Mouse (Mus musculus): Measurements from ENCODE around the gene Prdx2. TPM values are rescaled to one million over a fixed set of nuclear protein-coding genes. Genes with fewer than 3 reads are reported as not detected.

The Prdx2 gene
- polyA plus RNA-seq, 1 experiment: 1,113 TPM

DNA sequence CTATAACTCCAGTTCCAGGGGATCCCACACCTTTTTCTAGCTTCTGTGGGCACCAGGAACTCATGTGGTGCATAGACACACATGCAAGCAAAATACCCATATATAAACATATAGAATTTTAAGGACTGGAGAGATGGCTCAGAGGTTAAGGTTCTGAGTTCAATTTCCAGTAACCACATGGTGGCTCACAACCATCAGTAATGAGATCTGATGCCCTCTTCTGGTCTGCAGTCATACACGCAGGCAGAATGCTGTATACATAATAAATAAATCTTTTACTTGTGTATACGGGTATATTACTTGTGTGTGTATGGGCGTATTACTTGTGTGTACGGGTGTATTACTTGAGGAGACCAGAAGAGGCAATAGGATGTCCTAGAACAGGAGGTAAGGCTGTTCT is 5.4 kb upstream of the Prdx2 start:
- Histone ChIP-seq H3K27ac (ENCODE audit: control insufficient read depth, insufficient read depth, low read depth, low read length, poor library complexity) (no peak overlapping the region), H3K4me3 (replicated peaks; ENCODE audit: control insufficient read depth, low read depth, low read length) (no peak overlapping the region), H3K4me1 (ENCODE audit: control insufficient read depth, insufficient read depth, low read length) (peaks cover 10% of the 10 kb centered on the region)
- WGBS: 72% methylated on average over 4 of the region's 4 CpGs
- no peak for TF ChIP-seq CTCF (IDR thresholded peaks at IDR 0.05; ENCODE audit: control insufficient read depth, insufficient read depth, low read length)
- TF ChIP-seq POLR2A (IDR thresholded peaks at IDR 0.05; ENCODE audit: borderline replicate concordance, control insufficient read depth, low read depth, low read length): no peak

GRCm38 (mm10) chr8:84965731-84966291 is 3.6 kb upstream of the Prdx2 start:
- WGBS: under 1% methylated on average over 41 of the region's 41 CpGs
- TF ChIP-seq CTCF (IDR thresholded peaks at IDR 0.05; ENCODE audit: control insufficient read depth, insufficient read depth, low read length) (no peak), POLR2A (IDR thresholded peaks at IDR 0.05; ENCODE audit: borderline replicate concordance, control insufficient read depth, low read depth, low read length) (peak; percentile 39; the same call in 1 of the 2 replicates)
- peaks cover 12% of the 10 kb centered on the region for H3K4me1 ChIP-seq (ENCODE audit: control insufficient read depth, insufficient read depth, low read length)
- H3K27ac ChIP-seq (ENCODE audit: control insufficient read depth, insufficient read depth, low read depth, low read length, poor library complexity): peak overlapping the region; percentile 67
- H3K4me3 ChIP-seq (replicated peaks; ENCODE audit: control insufficient read depth, low read depth, low read length): peak overlapping the region; percentile 87

DNA sequence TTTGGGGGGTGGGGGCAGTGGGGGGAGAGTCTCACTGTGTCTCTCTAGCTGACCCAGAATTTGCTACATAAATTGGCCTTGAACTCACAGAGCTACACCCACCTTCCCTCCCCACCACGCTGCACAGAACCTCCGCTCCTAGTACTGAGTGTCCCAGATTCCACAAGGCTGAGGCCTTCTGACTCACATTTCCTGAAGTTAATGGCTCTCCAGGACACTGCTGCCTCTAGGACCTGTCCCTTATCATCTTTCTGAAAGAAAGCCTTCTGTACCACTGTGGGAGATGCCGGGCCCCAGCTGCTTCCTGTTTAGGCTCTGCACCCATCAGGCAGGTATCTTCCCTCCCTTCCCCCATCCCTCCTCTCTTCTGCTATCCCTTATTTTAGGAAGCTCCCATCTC is 2.8 kb upstream of the Prdx2 start:
- TF ChIP-seq CTCF (IDR thresholded peaks at IDR 0.05; ENCODE audit: control insufficient read depth, insufficient read depth, low read length) (no peak), POLR2A (IDR thresholded peaks at IDR 0.05; ENCODE audit: borderline replicate concordance, control insufficient read depth, low read depth, low read length) (no peak)
- 56% methylated on average over 3 of the region's 3 CpGs for WGBS
- Histone ChIP-seq H3K27ac (ENCODE audit: control insufficient read depth, insufficient read depth, low read depth, low read length, poor library complexity) (0 out of 2 replicates have a peak overlapping the region, but pooled peaks have one; percentile 17), H3K4me1 (ENCODE audit: control insufficient read depth, insufficient read depth, low read length) (peaks cover 12% of the 10 kb centered on the region), H3K4me3 (replicated peaks; ENCODE audit: control insufficient read depth, low read depth, low read length) (no peak overlapping the region)

DNA sequence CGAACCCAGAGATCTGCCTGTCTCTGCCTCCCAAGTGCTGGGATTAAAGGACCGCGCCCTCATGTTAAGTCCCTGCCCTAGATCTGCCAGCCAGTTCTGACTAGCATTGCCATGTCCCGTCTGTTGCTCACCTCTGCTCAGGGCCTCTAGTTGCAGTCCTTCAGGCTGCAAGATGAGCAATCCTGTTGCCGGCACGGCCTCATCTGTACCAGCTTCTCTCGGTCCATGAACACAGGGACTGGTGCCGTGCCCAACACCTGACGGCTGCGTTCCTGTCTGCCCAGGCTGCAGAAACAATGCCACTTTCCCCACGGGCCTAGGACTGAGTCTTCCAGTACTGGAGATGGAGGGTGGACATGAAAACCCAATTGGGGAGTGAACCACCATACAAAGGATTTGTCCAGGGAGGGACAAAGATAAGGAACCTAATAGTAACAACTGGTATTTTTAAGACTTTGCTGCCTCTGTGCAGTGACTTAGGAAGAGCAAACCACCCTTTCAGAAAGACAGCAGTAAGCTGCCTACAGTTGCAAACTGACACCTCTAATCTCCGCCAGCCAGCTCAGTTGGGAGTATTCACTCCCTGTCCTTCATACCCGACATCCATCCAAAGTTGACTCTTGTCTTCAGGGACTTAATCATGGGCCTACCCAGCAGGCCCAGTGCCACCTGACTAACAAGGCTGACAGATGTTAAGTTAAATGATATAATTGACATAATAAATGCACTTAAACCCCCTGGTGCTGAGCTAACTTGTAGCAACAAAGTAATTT is 1.7 kb upstream of the Prdx2 start:
- 87% methylated on average over 13 of the region's 13 CpGs for WGBS
- TF ChIP-seq CTCF (IDR thresholded peaks at IDR 0.05; ENCODE audit: control insufficient read depth, insufficient read depth, low read length) (no peak), POLR2A (IDR thresholded peaks at IDR 0.05; ENCODE audit: borderline replicate concordance, control insufficient read depth, low read depth, low read length) (no peak)
- Histone ChIP-seq H3K4me3 (replicated peaks; ENCODE audit: control insufficient read depth, low read depth, low read length) (no peak overlapping the region), H3K27ac (ENCODE audit: control insufficient read depth, insufficient read depth, low read depth, low read length, poor library complexity) (no peak overlapping the region), H3K4me1 (ENCODE audit: control insufficient read depth, insufficient read depth, low read length) (peaks cover 12% of the 10 kb centered on the region)

DNA sequence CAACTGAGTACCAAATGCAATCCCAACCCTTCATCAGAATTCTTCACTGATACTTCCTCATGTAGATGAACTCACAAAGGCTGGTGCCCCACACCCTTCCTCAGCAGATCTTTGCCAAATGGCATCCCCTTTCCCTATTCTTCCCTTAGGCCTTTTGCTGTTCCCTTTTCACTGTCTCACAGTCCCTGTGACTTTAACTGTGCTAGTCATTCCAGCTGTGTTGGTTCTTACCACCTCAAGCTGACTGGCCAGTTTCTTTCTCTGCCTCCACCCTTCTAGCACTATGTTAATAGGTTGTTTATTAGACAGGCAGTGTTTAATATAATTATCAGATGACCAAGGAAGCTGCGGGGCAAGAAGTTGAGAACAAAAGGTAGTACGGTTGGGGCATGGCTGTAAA is 737 bp upstream of the Prdx2 start:
- H3K4me1 ChIP-seq (ENCODE audit: control insufficient read depth, insufficient read depth, low read length): peaks cover 12% of the 10 kb centered on the region
- H3K27ac ChIP-seq (ENCODE audit: control insufficient read depth, insufficient read depth, low read depth, low read length, poor library complexity): peak overlapping the region; percentile 86
- H3K4me3 ChIP-seq (replicated peaks; ENCODE audit: control insufficient read depth, low read depth, low read length): peak overlapping the region; percentile 12
- no peak for TF ChIP-seq POLR2A (IDR thresholded peaks at IDR 0.05; ENCODE audit: borderline replicate concordance, control insufficient read depth, low read depth, low read length)
- TF ChIP-seq CTCF (IDR thresholded peaks at IDR 0.05; ENCODE audit: control insufficient read depth, insufficient read depth, low read length): no peak
- WGBS: 3% methylated on average over 2 of the region's 2 CpGs

- H3K4me1 ChIP-seq (ENCODE audit: control insufficient read depth, insufficient read depth, low read length): peaks cover 10% of the 10 kb centered on the region; the same call in 1 of the 2 replicates
- H3K27ac ChIP-seq (ENCODE audit: control insufficient read depth, insufficient read depth, low read depth, low read length, poor library complexity): peak overlapping the region; percentile 86
- H3K4me3 ChIP-seq (replicated peaks; ENCODE audit: control insufficient read depth, low read depth, low read length): peak overlapping the region; percentile 80
- WGBS: 15% methylated on average over 21 of the region's 21 CpGs
- TF ChIP-seq CTCF (IDR thresholded peaks at IDR 0.05; ENCODE audit: control insufficient read depth, insufficient read depth, low read length) (no peak), POLR2A (IDR thresholded peaks at IDR 0.05; ENCODE audit: borderline replicate concordance, control insufficient read depth, low read depth, low read length) (peak; percentile 18; the same call in 1 of the 2 replicates)
Measured at GRCm38 (mm10) chr8:84970135-84970790, 876 bp downstream of the Prdx2 start.

DNA sequence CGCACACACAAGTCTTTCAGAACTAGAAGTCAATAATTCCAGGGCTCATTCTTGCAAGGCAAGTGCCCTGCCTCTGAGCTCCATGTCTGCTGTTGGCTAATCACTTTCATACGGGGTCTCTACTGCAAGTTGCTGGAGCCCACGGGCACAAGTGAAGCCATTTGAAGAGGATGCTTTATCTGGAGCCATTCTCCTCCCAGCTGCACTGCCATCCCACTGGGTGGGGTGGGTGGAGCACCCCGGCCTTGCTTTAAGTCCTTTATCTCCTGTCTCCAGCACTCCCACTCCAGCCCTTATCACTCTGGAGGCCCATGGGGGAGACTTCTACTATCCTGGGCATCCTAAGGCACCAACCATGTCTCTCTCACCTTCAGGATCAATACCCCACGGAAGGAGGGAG is 1.5 kb downstream of the Prdx2 start:
- TF ChIP-seq CTCF (IDR thresholded peaks at IDR 0.05; ENCODE audit: control insufficient read depth, insufficient read depth, low read length) (no peak), POLR2A (IDR thresholded peaks at IDR 0.05; ENCODE audit: borderline replicate concordance, control insufficient read depth, low read depth, low read length) (peak; percentile 80)

DNA sequence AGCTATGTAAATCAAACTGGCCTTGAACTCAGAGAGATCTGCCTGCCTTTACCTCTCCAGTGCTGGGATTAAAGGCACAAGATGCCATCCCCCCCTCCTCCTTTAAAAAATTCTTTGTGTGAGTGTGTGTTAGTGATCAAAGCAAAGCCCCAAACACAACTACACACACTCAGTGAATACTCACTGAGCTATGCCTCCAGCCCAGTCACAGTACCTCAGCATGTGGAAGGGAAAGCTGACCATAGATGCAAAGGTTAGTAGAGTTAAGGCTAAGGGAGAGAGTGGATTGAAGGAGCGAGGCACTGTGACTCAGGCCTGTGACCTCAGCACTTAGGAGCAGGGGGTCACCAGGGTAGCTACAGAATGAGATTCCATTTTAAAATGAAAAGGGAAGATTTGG is 3.7 kb downstream of the Prdx2 start:
- Histone ChIP-seq H3K27ac (ENCODE audit: control insufficient read depth, insufficient read depth, low read depth, low read length, poor library complexity) (no peak overlapping the region), H3K4me3 (replicated peaks; ENCODE audit: control insufficient read depth, low read depth, low read length) (no peak overlapping the region), H3K4me1 (ENCODE audit: control insufficient read depth, insufficient read depth, low read length) (peaks cover 7% of the 10 kb centered on the region; the same call in 1 of the 2 replicates)
- 85% methylated on average over 1 of the region's 1 CpGs for WGBS
- TF ChIP-seq CTCF (IDR thresholded peaks at IDR 0.05; ENCODE audit: control insufficient read depth, insufficient read depth, low read length) (no peak), POLR2A (IDR thresholded peaks at IDR 0.05; ENCODE audit: borderline replicate concordance, control insufficient read depth, low read depth, low read length) (no peak)

More for the DNA sequence above, 1.5 kb downstream of the Prdx2 start:
- 61% methylated on average over 5 of the region's 5 CpGs for WGBS
- Histone ChIP-seq H3K4me1 (ENCODE audit: control insufficient read depth, insufficient read depth, low read length) (peaks cover 10% of the 10 kb centered on the region; the same call in 1 of the 2 replicates), H3K4me3 (replicated peaks; ENCODE audit: control insufficient read depth, low read depth, low read length) (peak overlapping the region; percentile 80), H3K27ac (ENCODE audit: control insufficient read depth, insufficient read depth, low read depth, low read length, poor library complexity) (peak overlapping the region; percentile 86)

All from bone marrow, adult 2 months (tissue).